Mouse (Mus musculus): ENCODE results near the gene Ott. TPM values are rescaled to one million over a fixed set of nuclear protein-coding genes. Genes with fewer than 3 reads are reported as not detected.
"Not testable (repeated sequence)": the region's sequence is repeated elsewhere in the genome, so short reads cannot be mapped to it uniquely, and the experiment has no call there.

Gene Ott
- polyA plus RNA-seq (2015; fragmentation: Nextera tagmentation; extraction: Ambion mirVana) = not detected in 2 replicates

DNA sequence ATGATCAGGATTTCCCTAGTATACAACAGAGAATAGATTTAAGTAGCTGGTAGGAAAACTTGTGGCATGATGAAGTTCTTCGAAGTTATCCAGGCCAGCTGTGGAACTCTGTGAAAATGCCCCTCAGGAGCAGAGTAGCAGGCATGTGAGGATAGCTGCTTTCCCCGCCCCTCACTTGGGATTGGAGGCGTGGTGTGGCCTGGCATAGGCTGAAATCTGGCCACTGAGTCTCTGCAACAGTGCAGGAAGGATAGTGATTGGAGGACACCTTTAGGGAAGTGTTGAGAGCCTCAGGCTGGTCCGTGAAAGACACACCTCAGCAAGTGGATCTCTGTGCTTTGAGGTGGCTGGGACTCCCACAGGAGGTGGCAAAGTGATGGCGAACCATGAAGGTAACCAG is at the start of gene Ott:
Gene Ott, plus strand, starts transcription at position 301 of the 400 bp plus-strand sequence.
- not testable (repeated sequence) for H3K4me2 ChIP-seq (ENCODE audit: low read depth, low read length); H3K36me3 ChIP-seq (ENCODE audit: control insufficient read depth, insufficient read depth, low read length); H3K9me3 ChIP-seq (ENCODE audit: control insufficient read depth, low read length); H3K9ac ChIP-seq (ENCODE audit: low read length); ATAC-seq (ENCODE audit: low read depth); H3K4me1 ChIP-seq (replicated peaks; ENCODE audit: control insufficient read depth, insufficient read depth, low read length); H3K4me3 ChIP-seq (ENCODE audit: low read length); H3K27ac ChIP-seq (ENCODE audit: low read length); H3K27me3 ChIP-seq (ENCODE audit: control insufficient read depth, insufficient read depth, low read depth, low read length)
- WGBS = no CpG with 5 or more reads among the region's 5 CpGs

Other genes with a start within 250 kb of the Ott start
- not detected in 2 replicates for gene Luzp4, start 216.6 kb upstream of the Ott start, polyA plus RNA-seq (2015; fragmentation: Nextera tagmentation; extraction: Ambion mirVana)
- gene Gm15093, start 198.1 kb downstream of the Ott start, polyA plus RNA-seq (2015; fragmentation: Nextera tagmentation; extraction: Ambion mirVana) = not detected in 2 replicates